In the genomic region with DNA sequence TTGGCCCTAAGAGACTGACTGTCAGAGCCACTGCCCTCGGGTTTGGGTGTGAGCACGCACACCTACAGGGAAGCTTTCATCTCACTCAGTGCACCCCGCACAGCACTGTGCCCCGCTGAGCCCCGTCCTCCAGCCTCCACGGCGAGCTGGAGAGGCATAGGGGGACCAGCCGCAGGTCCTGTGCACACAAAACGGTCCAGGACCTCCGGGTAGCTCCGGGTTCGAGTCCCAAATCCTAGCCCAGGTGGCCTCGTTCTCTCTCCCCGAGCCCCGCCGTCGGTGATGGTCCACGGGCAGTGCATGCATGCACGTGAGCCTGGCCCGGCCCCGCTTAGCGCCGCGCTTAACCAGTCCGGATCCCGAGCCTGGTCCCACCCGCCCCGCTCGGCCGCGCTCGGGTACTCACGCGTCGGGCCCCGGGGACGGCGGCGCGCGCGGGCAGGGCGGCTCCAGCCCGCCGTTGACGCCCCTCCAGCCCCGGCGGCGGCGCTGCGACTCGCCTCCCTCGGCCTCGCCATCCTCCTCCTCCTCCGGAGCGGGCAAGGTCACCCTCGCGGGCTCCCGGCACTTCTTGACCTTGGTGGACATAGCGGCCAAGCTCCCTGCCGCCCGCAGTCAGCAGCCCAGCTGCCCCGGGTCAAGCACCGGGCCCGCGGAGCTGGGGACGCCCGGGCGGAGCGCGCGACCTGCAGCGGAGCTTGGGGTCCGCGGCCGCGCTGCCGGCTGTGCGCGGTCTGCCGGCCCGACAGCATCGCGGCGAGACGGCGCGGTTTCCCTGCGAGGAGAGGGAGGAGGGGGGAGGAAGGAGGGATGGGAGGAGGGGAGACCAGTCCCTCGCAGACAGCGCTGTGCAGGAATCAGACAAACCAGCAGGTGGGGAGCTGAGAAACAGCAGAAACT, we compare ENCODE assay signal across 8 mouse cellular contexts. TPM values are rescaled to one million over a fixed set of nuclear protein-coding genes. Genes with fewer than 3 reads are reported as not detected.
DNase-seq lines count a peak whose midpoint lies in the region; ATAC-seq lines count a peak whose summit lies in the region.

A gene (minus strand): TSS at position 776 of the 900 bp plus-strand sequence.

- H3K27ac ChIP-seq in intestine, embryonic 14.5 days (ENCODE audit: low read depth) = no peak within 1 kb of the TSS
- H3K27ac ChIP-seq in limb, embryonic 11.5 days (replicated peaks; ENCODE audit: low read depth, low read length) = no peak within 1 kb of the TSS
- H3K27ac ChIP-seq in midbrain, embryonic 16.5 days (ENCODE audit: low read length) = peak within 1 kb of the TSS; percentile 74

- WGBS in intestine, embryonic 14.5 days = under 1% methylated on average over 88 of the region's 91 CpGs
- under 1% methylated on average over 85 of the region's 91 CpGs for WGBS in limb, embryonic 11.5 days
- WGBS in midbrain, embryonic 16.5 days = under 1% methylated on average over 81 of the region's 91 CpGs

- DNase-seq in gastrocnemius, postnatal 10 days = peak; percentile 51
- no peak for DNase-seq in gastrocnemius, adult 18-20 months (ENCODE audit: low spot score)
- DNase-seq in cerebellum, postnatal 4 days (ENCODE audit: low spot score in 2 of 2) = peak; percentile 27 to 47
- DNase-seq in gastrocnemius, postnatal 25 days = peak; percentile 13
- DNase-seq in intestine, embryonic 14.5 days (ENCODE audit: low spot score) = peak; percentile 78
- peak; percentile 73 for DNase-seq in limb, embryonic 11.5 days (ENCODE audit: low spot score)
- DNase-seq in testis, postnatal 10 days (ENCODE audit: low spot score) = peak; percentile 73

- H3K27me3 ChIP-seq in intestine, embryonic 14.5 days (replicated peaks; ENCODE audit: control insufficient read depth, insufficient read depth, low read length) = 0 out of 2 replicates have a peak, but pooled peaks cover 12% of the 10 kb centered on the region
- H3K27me3 ChIP-seq in limb, embryonic 11.5 days (ENCODE audit: control insufficient read depth, insufficient read depth, low read length) = peaks cover 11% of the 10 kb centered on the region
- H3K27me3 ChIP-seq in midbrain, embryonic 16.5 days (ENCODE audit: control insufficient read depth, insufficient read depth, low read depth, low read length) = no peaks in the 10 kb centered on the region

- H3K9ac ChIP-seq in intestine, embryonic 14.5 days (ENCODE audit: low read length) = peak within 1 kb of the TSS; percentile 57
- peak within 1 kb of the TSS; percentile 64 for H3K9ac ChIP-seq in limb, embryonic 11.5 days (ENCODE audit: low read length)
- peak within 1 kb of the TSS; percentile 84 for H3K9ac ChIP-seq in midbrain, embryonic 16.5 days (ENCODE audit: low read depth, low read length)

- ATAC-seq in intestine, embryonic 14.5 days (replicated peaks; ENCODE audit: low FRiP score, low TSS enrichment, low read depth) = peak; percentile 88
- peak; percentile 83 for ATAC-seq in limb, embryonic 11.5 days (ENCODE audit: insufficient number of reproducible peaks, low FRiP score, low TSS enrichment, low read depth)
- ATAC-seq in midbrain, embryonic 16.5 days = peak; percentile 95

- H3K36me3 ChIP-seq in intestine, embryonic 14.5 days (ENCODE audit: control insufficient read depth, insufficient read depth, low read length) = no peaks in the 10 kb centered on the region
- H3K36me3 ChIP-seq in limb, embryonic 11.5 days (ENCODE audit: control insufficient read depth, insufficient read depth, low read length) = no peaks in the 10 kb centered on the region
- no peaks in the 10 kb centered on the region for H3K36me3 ChIP-seq in midbrain, embryonic 16.5 days (ENCODE audit: control insufficient read depth, insufficient read depth, low read length)

- no peaks in the 10 kb centered on the region for H3K4me1 ChIP-seq in intestine, embryonic 14.5 days (replicated peaks; ENCODE audit: control insufficient read depth, insufficient read depth, low read length)
- H3K4me1 ChIP-seq in limb, embryonic 11.5 days (ENCODE audit: control insufficient read depth, insufficient read depth, low read length) = no peaks in the 10 kb centered on the region
- peaks cover 5% of the 10 kb centered on the region; the same call in 1 of the 2 replicates for H3K4me1 ChIP-seq in midbrain, embryonic 16.5 days (ENCODE audit: control insufficient read depth, insufficient read depth, low read length)

- H3K9me3 ChIP-seq in intestine, embryonic 14.5 days (ENCODE audit: control insufficient read depth, low read length) = no peaks in the 10 kb centered on the region
- H3K9me3 ChIP-seq in limb, embryonic 11.5 days (ENCODE audit: control insufficient read depth, low read length) = no peaks in the 10 kb centered on the region
- no peaks in the 10 kb centered on the region for H3K9me3 ChIP-seq in midbrain, embryonic 16.5 days (replicated peaks; ENCODE audit: control insufficient read depth, low read length, poor library complexity, severe bottlenecking)

- peak within 1 kb of the TSS; percentile 65 for H3K4me3 ChIP-seq in intestine, embryonic 14.5 days (ENCODE audit: low read depth, low read length)
- peak within 1 kb of the TSS; percentile 54 for H3K4me3 ChIP-seq in limb, embryonic 11.5 days (ENCODE audit: low read depth, low read length)
- H3K4me3 ChIP-seq in midbrain, embryonic 16.5 days (ENCODE audit: low read depth, low read length) = peak within 1 kb of the TSS; percentile 81

- H3K4me2 ChIP-seq in intestine, embryonic 14.5 days (ENCODE audit: low read length) = peak within 1 kb of the TSS; percentile 84
- H3K4me2 ChIP-seq in limb, embryonic 11.5 days (ENCODE audit: low read depth, severe bottlenecking) = peak within 1 kb of the TSS; percentile 71
- peak within 1 kb of the TSS; percentile 70 for H3K4me2 ChIP-seq in midbrain, embryonic 16.5 days (ENCODE audit: low read length)

RNA-seq across cellular contexts. Expression of the gene that starts here (rescaled TPM):
- 10 to 100 TPM in 1 of 2 experiments, 1 to 10 TPM in 1; 8.7 to 10.6 TPM for total RNA-seq in gastrocnemius, postnatal 10 days (2021)
- 1 to 10 TPM; 1.4 to 2.2 TPM for total RNA-seq in gastrocnemius, adult 18-20 months (2021)
- total RNA-seq in gastrocnemius, postnatal 25 days (2021) = 1 to 10 TPM; 2.2 to 2.6 TPM
- polyA plus RNA-seq in intestine, embryonic 14.5 days (2014; fragmentation: Nextera tagmentation; extraction: Ambion mirVana) = 3.7 and 5.6 TPM in 2 replicates
- polyA plus RNA-seq in limb, embryonic 11.5 days (2014; fragmentation: Nextera tagmentation; extraction: Ambion mirVana) = 3.3 and 5.0 TPM in 2 replicates
- polyA plus RNA-seq in midbrain, embryonic 16.5 days (2015; fragmentation: Nextera tagmentation; extraction: Ambion mirVana) = 8.7 and 9.9 TPM in 2 replicates
